Mouse (Mus musculus) adrenal gland, adult (tissue): ENCODE results near the gene Acat2.
"Not testable (repeated sequence)": the region's sequence is repeated elsewhere in the genome, so short reads cannot be mapped to it uniquely, and the experiment has no call there.

ENCODE experiments used
- DNase-seq, 2 experiments: peaks; one replicate each; pipeline ENCODE4 v3.0.0; 2022 to 2023; ENCODE audit warnings: low spot score in 1 of 2; ENCODE audit not compliant: inconsistent age in 2 of 2

The Acat2 gene

GRCm38 (mm10) chr17:12960331-12960873 is at the start of gene Acat2:
Gene Acat2, minus strand, starts transcription at chr17:12960747.
- peak; percentile 95 to 99 for DNase-seq

GRCm38 (mm10) chr17:13009887-13010286 is 49.3 kb upstream of the Acat2 start:
- DNase-seq = peak; percentile 40 to 87

GRCm38 (mm10) chr17:13008528-13008927 is 48.0 kb upstream of the Acat2 start:
- DNase-seq = peak; percentile 61 to 86

- peak; percentile 100 for DNase-seq
These were observed 47.3 kb upstream of the Acat2 start for GRCm38 (mm10) chr17:13007730-13008425.

GRCm38 (mm10) chr17:13006984-13007383 is 46.4 kb upstream of the Acat2 start:
- DNase-seq = peak in 1 of 2 experiments; percentile 30

- DNase-seq = peak in 1 of 2 experiments; percentile 35
These were observed 46.0 kb upstream of the Acat2 start, which contains the start of gene Sod2 for GRCm38 (mm10) chr17:13006546-13006945. Gene Sod2, plus strand, starts transcription at chr17:13006846.

GRCm38 (mm10) chr17:13004436-13004835 is 43.9 kb upstream of the Acat2 start:
- DNase-seq = not testable (repeated sequence)

- DNase-seq = not testable (repeated sequence)
These were observed 41.7 kb upstream of the Acat2 start for GRCm38 (mm10) chr17:13002243-13002642.

- DNase-seq = no peak
These were observed 38.5 kb upstream of the Acat2 start for GRCm38 (mm10) chr17:12999069-12999468.

- peak; percentile 51 to 64 for DNase-seq
These were observed 37.3 kb upstream of the Acat2 start for GRCm38 (mm10) chr17:12997890-12998289.

- peak; percentile 62 to 84 for DNase-seq
These were observed 35.8 kb upstream of the Acat2 start for GRCm38 (mm10) chr17:12996345-12996744.

- no peak for DNase-seq
These were observed 33.5 kb upstream of the Acat2 start, which contains the start of gene Wtap for GRCm38 (mm10) chr17:12994069-12994468. Gene Wtap, minus strand, starts transcription at chr17:12994169.

- DNase-seq = peak; percentile 98 to 99
These were observed 32.0 kb upstream of the Acat2 start for GRCm38 (mm10) chr17:12992470-12992991.

- DNase-seq = peak; percentile 94 to 99
These were observed 31.2 kb upstream of the Acat2 start for GRCm38 (mm10) chr17:12991635-12992358.

- DNase-seq = peak; percentile 36 to 69
These were observed 30.7 kb upstream of the Acat2 start for GRCm38 (mm10) chr17:12991194-12991634.

GRCm38 (mm10) chr17:12990567-12991145 is 30.1 kb upstream of the Acat2 start:
- DNase-seq = peak in 1 of 2 experiments; percentile 46

- DNase-seq = peak in 1 of 2 experiments; percentile 61
These were observed 27.5 kb upstream of the Acat2 start for GRCm38 (mm10) chr17:12988096-12988495.

GRCm38 (mm10) chr17:12983988-12984387 is 23.4 kb upstream of the Acat2 start:
- DNase-seq = no peak

GRCm38 (mm10) chr17:12978546-12978945 is 18.0 kb upstream of the Acat2 start:
- DNase-seq = no peak

- DNase-seq = no peak
These were observed 13.3 kb upstream of the Acat2 start for GRCm38 (mm10) chr17:12973851-12974250.

GRCm38 (mm10) chr17:12967173-12967572 is 6.6 kb upstream of the Acat2 start:
- no peak for DNase-seq
